Mouse (Mus musculus): ENCODE results near the gene Ms4a4c. TPM values are rescaled to one million over a fixed set of nuclear protein-coding genes. Genes with fewer than 3 reads are reported as not detected.
"Not testable (repeated sequence)": the region's sequence is repeated elsewhere in the genome, so short reads cannot be mapped to it uniquely, and the experiment has no call there.

The Ms4a4c gene
- total and polyA plus RNA-seq, 3 experiments, result 0.38 to 0.60 (median 0.54) TPM

- dilution Hi-C loops (cut with MboI; ENCODE audit: extremely low pct_ligation_motif_present, extremely low pct_unique_long_range_greater_than_20kb, low sequenced_read_pairs) (no loop called here), in situ Hi-C loops (cut with MboI; ENCODE audit: low pct_ligation_motif_present, low pct_unique_long_range_greater_than_20kb, low sequenced_read_pairs) (no loop called here)
- Histone ChIP-seq H3K9me3 (replicated peaks; ENCODE audit: low read length) (no peaks in the 10 kb centered on the region), H3K27me3 (replicated peaks) (no peaks in the 10 kb centered on the region), H3K9ac (ENCODE audit: insufficient read depth, low read depth) (no peak overlapping the region), H3K4me1 (ENCODE audit: control insufficient read depth in 1 of 2, insufficient read depth in 2 of 2) (no peaks in the 10 kb centered on the region), H3K4me2 (ENCODE audit: insufficient read depth, low read depth, poor library complexity, severe bottlenecking) (no peak overlapping the region), H3K27ac (ENCODE audit: insufficient read depth, low read depth) (no peak overlapping the region), H3K4me3 (replicated peaks in 1 of 3; ENCODE audit: low read depth in 2 of 3, low read length in 2 of 3, poor library complexity in 1 of 3) (no peak overlapping the region), H3K36me3 (replicated peaks in 1 of 2; ENCODE audit: control insufficient read depth in 1 of 2, insufficient read depth in 1 of 2, low read length in 1 of 2) (no peaks in the 10 kb centered on the region), H3K79me2 (replicated peaks; ENCODE audit: control insufficient read depth, extremely low read depth, insufficient read depth, poor library complexity, severe bottlenecking) (no peaks in the 10 kb centered on the region)
- TF ChIP-seq POLR2AphosphoS2 (IDR thresholded peaks at IDR 0.05; ENCODE audit: low read depth, low read length), result no peak
- TF ChIP-seq POLR2A (IDR thresholded peaks at IDR 0.05; ENCODE audit: low read depth, low read length), result no peak
- TF ChIP-seq ETS1 (conservative IDR thresholded peaks at IDR 0.05; ENCODE audit: low read depth, low read length), result no peak
- no peak for TF ChIP-seq RCOR1 (conservative IDR thresholded peaks at IDR 0.05; ENCODE audit: low read depth, low read length)
- TF ChIP-seq TBP (conservative IDR thresholded peaks at IDR 0.05; ENCODE audit: low read depth, low read length), result no peak
- no peak for TF ChIP-seq PAX5 (IDR thresholded peaks at IDR 0.05; ENCODE audit: low read length)
- TF ChIP-seq BHLHE40 (IDR thresholded peaks at IDR 0.05; ENCODE audit: low read depth, low read length), result no peak
- no peak for TF ChIP-seq EP300 (IDR thresholded peaks at IDR 0.05; ENCODE audit: low read length)
- TF ChIP-seq ZNF384 (IDR thresholded peaks at IDR 0.05; ENCODE audit: low read depth, low read length), result no peak
- TF ChIP-seq CHD2 (IDR thresholded peaks at IDR 0.05; ENCODE audit: low read length), result no peak
- TF ChIP-seq UBTF (IDR thresholded peaks at IDR 0.05; ENCODE audit: low read depth, low read length), result no peak
- TF ChIP-seq RAD21 (IDR thresholded peaks at IDR 0.05; ENCODE audit: low read depth, low read length), result no peak
- no peak for TF ChIP-seq NRF1 (IDR thresholded peaks at IDR 0.05; ENCODE audit: low read depth, low read length)
- TF ChIP-seq TCF12 (IDR thresholded peaks at IDR 0.05; ENCODE audit: low read depth, low read length), result no peak
- no peak for TF ChIP-seq MAZ (IDR thresholded peaks at IDR 0.05; ENCODE audit: low read depth, low read length)
- no peak for TF ChIP-seq USF1 (IDR thresholded peaks at IDR 0.05; ENCODE audit: low read depth, low read length)
- no peak for TF ChIP-seq GABPA (IDR thresholded peaks at IDR 0.05; ENCODE audit: insufficient replicate concordance, low read depth, low read length)
- DNase-seq (ENCODE audit: extremely low read depth), result no peak
These were observed 9.5 kb downstream of the Ms4a4c start for GRCm38 (mm10) chr19:11414084-11414483.

GRCm38 (mm10) chr19:11415581-11415980 lies 11.0 kb downstream of the Ms4a4c start:
- DNase-seq (ENCODE audit: extremely low read depth), result no peak
- no peaks in the 10 kb centered on the region for H3K4me1 ChIP-seq (ENCODE audit: control insufficient read depth in 1 of 2, insufficient read depth in 2 of 2)
- dilution Hi-C loops (cut with MboI; ENCODE audit: extremely low pct_ligation_motif_present, extremely low pct_unique_long_range_greater_than_20kb, low sequenced_read_pairs), result no loop called here
- no peak overlapping the region for H3K4me2 ChIP-seq (ENCODE audit: insufficient read depth, low read depth, poor library complexity, severe bottlenecking)
- no peaks in the 10 kb centered on the region for H3K36me3 ChIP-seq (replicated peaks in 1 of 2; ENCODE audit: control insufficient read depth in 1 of 2, insufficient read depth in 1 of 2, low read length in 1 of 2)
- no peak overlapping the region for H3K27ac ChIP-seq (ENCODE audit: insufficient read depth, low read depth)
- TF ChIP-seq POLR2A (IDR thresholded peaks at IDR 0.05; ENCODE audit: low read depth, low read length) (no peak), ELF1 (IDR thresholded peaks at IDR 0.05; ENCODE audit: low read depth, low read length) (no peak), MEF2A (IDR thresholded peaks at IDR 0.05; ENCODE audit: borderline replicate concordance, low read depth, low read length) (no peak), E2F4 (IDR thresholded peaks at IDR 0.05; ENCODE audit: insufficient replicate concordance, low read depth, low read length) (no peak), SIN3A (IDR thresholded peaks at IDR 0.05; ENCODE audit: low read length) (no peak), RCOR1 (conservative IDR thresholded peaks at IDR 0.05; ENCODE audit: low read depth, low read length) (no peak), PAX5 (IDR thresholded peaks at IDR 0.05; ENCODE audit: low read length) (no peak), USF2 (conservative IDR thresholded peaks at IDR 0.05; ENCODE audit: low read depth, low read length) (no peak), ETS1 (conservative IDR thresholded peaks at IDR 0.05; ENCODE audit: low read depth, low read length) (no peak), JUN (IDR thresholded peaks at IDR 0.05; ENCODE audit: insufficient read depth, low read depth, low read length) (no peak), IRF4 (IDR thresholded peaks at IDR 0.05; ENCODE audit: low read depth, low read length) (no peak), TCF12 (IDR thresholded peaks at IDR 0.05; ENCODE audit: low read depth, low read length) (no peak), MAZ (IDR thresholded peaks at IDR 0.05; ENCODE audit: low read depth, low read length) (no peak)
- H3K4me3 ChIP-seq (replicated peaks in 1 of 3; ENCODE audit: low read depth in 2 of 3, low read length in 2 of 3, poor library complexity in 1 of 3), result no peak overlapping the region
- H3K9me3 ChIP-seq (replicated peaks; ENCODE audit: low read length), result no peaks in the 10 kb centered on the region
- no peaks in the 10 kb centered on the region for H3K27me3 ChIP-seq (replicated peaks)
- H3K79me2 ChIP-seq (replicated peaks; ENCODE audit: control insufficient read depth, extremely low read depth, insufficient read depth, poor library complexity, severe bottlenecking), result no peaks in the 10 kb centered on the region
- in situ Hi-C loops (cut with MboI; ENCODE audit: low pct_ligation_motif_present, low pct_unique_long_range_greater_than_20kb, low sequenced_read_pairs), result no loop called here
- H3K9ac ChIP-seq (ENCODE audit: insufficient read depth, low read depth), result no peak overlapping the region

DNA sequence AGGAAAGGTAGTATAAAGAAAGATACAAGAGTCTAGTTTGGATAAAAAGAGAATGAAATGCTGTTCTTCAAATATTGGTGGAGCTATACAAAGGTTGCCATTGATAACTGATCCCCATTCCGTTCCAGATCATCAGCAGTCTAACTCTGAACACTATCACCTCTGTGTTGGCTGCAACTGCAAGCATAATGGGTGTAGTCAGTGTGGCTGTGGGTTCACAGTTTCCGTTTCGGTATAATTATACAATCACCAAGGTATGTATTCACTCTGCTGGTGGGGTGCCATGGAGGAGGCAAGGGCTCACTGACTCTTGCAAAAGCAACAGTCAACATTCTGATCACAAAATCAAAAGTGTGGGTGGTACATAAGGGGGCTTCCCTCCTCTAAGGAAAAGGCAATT lies 14.3 kb downstream of the Ms4a4c start:
- H3K9ac ChIP-seq (ENCODE audit: insufficient read depth, low read depth); H3K9me3 ChIP-seq (replicated peaks; ENCODE audit: low read length); H3K27me3 ChIP-seq (replicated peaks); in situ Hi-C loops (cut with MboI; ENCODE audit: low pct_ligation_motif_present, low pct_unique_long_range_greater_than_20kb, low sequenced_read_pairs); H3K27ac ChIP-seq (ENCODE audit: insufficient read depth, low read depth); H3K4me3 ChIP-seq (replicated peaks in 1 of 3; ENCODE audit: low read depth in 2 of 3, low read length in 2 of 3, poor library complexity in 1 of 3); DNase-seq (ENCODE audit: extremely low read depth); H3K36me3 ChIP-seq (replicated peaks in 1 of 2; ENCODE audit: control insufficient read depth in 1 of 2, insufficient read depth in 1 of 2, low read length in 1 of 2); H3K79me2 ChIP-seq (replicated peaks; ENCODE audit: control insufficient read depth, extremely low read depth, insufficient read depth, poor library complexity, severe bottlenecking); H3K4me1 ChIP-seq (ENCODE audit: control insufficient read depth in 1 of 2, insufficient read depth in 2 of 2); H3K4me2 ChIP-seq (ENCODE audit: insufficient read depth, low read depth, poor library complexity, severe bottlenecking); dilution Hi-C loops (cut with MboI; ENCODE audit: extremely low pct_ligation_motif_present, extremely low pct_unique_long_range_greater_than_20kb, low sequenced_read_pairs): not testable (repeated sequence)
